Mouse (Mus musculus) bone marrow, adult 2 months (tissue): Measurements from ENCODE around the gene Gpr146. TPM values are rescaled to one million over a fixed set of nuclear protein-coding genes. Genes with fewer than 3 reads are reported as not detected.

ENCODE experiments used
- H3K27ac ChIP-seq: fragments of 200-500 bp; 2 replicates; pipeline ENCODE4 v1.5.1; 2012; ENCODE audit warnings: low read depth, mild to moderate bottlenecking, control low read depth, inconsistent platforms, low read length; ENCODE audit not compliant: control insufficient read depth, poor library complexity, insufficient read depth
- H3K4me1 ChIP-seq: fragments of 200-500 bp; 2 replicates; pipeline ENCODE4 v1.6.1; 2011; ENCODE audit warnings: low read length; ENCODE audit not compliant: control insufficient read depth, insufficient read depth
- H3K4me3 ChIP-seq: fragments of 200-500 bp; replicated peaks from 2 replicates; pipeline ENCODE3; 2011; ENCODE audit warnings: mild to moderate bottlenecking, low read depth, low read length, control low read depth; ENCODE audit not compliant: control insufficient read depth
- CTCF ChIP-seq: fragments of 200-500 bp; IDR thresholded peaks from 2 replicates; pipeline ENCODE4 v1.5.1; 2011; ENCODE audit warnings: low read length, control low read depth; ENCODE audit not compliant: control insufficient read depth, insufficient read depth
- POLR2A ChIP-seq: fragments of 200-500 bp; IDR thresholded peaks from 2 replicates; pipeline ENCODE4 v1.6.1; 2011; ENCODE audit warnings: low read depth, mild to moderate bottlenecking, control low read depth, low read length, borderline replicate concordance; ENCODE audit not compliant: control insufficient read depth
- WGBS: fragments of 180-500 bp; shearing (Covaris S2); methylation state at CpG from one replicate; pipeline ENCODE4 v1.1.7; 2018; 5-methylcytosine and 5-hydroxymethylcytosine counted together
- polyA plus RNA-seq: library from polyadenylated mRNA; stranded (reverse); fragments of >200 nt; gene quantifications from 2 replicates; pipeline ENCODE4 v1.2.4, GENCODE M21; 2011; ENCODE audit warnings: low replicate concordance; ENCODE audit not compliant: missing spikeins, insufficient read depth, insufficient read length

The Gpr146 gene
- polyA plus RNA-seq, 1 experiment: 20.1 TPM

DNA sequence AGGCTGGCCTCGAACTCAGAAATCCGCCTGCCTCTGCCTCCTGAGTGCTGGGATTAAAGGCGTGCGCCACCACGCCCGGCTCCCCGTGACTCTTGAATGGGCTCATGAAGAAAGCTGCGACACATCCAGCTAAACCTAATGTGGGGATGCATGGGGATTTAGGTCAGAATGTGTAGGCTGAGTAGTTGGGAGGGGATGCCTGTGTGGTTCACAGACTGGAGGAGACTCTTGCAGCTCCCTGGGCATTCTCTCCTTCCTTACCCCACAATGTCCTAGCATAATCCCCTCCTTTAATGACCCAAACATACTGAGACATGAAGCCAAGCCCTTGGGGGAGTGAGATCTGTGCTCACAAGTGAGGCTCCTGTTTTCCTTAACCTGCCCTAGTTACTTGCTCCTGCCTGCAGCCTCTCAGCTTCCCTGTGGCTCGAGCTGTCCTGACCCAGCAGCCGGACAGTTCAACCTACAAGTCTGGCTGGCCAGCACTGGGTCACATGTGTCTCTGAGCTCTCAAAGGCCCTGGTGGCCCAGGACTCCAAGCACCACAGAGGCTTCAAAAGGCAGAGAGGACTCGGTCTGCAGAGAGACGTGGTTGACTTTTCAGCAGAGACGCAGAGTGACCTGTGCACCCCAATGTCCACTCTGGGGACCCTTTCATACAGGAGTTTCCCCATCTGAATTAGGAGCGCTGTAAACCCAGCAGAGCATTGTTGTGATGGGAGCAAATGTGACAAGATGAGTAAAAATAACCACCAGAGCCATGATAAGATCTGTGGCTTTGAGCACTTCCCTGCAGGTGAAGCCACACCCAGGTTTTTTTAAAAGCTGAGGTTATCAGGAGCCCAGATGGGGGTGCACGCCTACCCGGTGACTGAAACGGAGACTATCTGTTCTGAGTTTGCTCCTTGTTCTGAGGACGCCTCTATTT, 4.4 kb downstream of the Gpr146 start:
- Histone ChIP-seq H3K4me1 (peaks cover 19% of the 10 kb centered on the region), H3K4me3 (peak overlapping the region; percentile 56), H3K27ac (peak overlapping the region; percentile 95)
- TF ChIP-seq POLR2A: no peak; the same call in 1 of the 2 replicates
- TF ChIP-seq CTCF: no peak
- 26% methylated on average over 18 of the region's 18 CpGs for WGBS

DNA sequence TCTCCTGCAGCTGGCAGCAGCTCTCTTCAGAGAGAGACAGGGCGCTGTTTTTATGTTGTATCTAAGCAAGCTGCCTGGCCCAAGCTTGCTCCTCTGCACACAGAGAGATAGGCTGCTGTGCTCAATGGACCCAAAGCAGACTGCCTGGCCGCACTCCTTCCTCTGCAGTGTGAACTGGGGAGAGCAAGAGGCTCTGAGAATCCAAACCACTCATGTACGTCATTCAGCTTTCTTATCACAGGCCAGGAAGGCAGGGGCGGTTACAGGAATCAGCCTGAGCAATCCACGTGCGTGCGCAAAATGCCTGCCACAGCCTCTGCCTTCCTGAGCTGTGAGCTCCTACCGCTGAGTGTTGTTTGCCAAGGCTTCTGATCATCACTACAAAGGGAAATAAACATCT, 5.3 kb downstream of the Gpr146 start:
- 11% methylated on average over 8 of the region's 8 CpGs for WGBS
- Histone ChIP-seq H3K4me1 (peaks cover 19% of the 10 kb centered on the region), H3K27ac (peak overlapping the region; percentile 95), H3K4me3 (peak overlapping the region; percentile 23)
- TF ChIP-seq CTCF (no peak), POLR2A (peak; percentile 58; the same call in 1 of the 2 replicates)

DNA sequence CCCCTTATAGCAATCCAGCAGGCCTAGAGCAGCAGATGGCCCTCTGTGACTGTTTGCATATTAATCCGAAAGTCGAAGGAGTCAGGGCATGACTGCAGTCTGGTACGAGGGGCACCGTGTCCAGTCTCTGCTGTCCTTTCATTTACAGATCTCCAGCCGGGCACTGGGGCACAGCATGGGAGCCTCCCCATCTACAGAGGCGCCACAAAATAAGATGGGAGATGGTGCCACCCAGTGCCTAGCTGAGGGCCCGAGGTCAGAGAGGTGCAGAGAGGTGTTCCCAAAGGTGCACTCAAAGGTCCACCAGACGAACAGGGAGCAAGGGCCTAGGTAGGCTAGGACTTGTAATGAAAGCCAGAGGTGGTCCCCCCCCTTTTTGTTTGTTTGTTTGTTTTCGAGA, 5.7 kb downstream of the Gpr146 start:
- H3K27ac ChIP-seq: peak overlapping the region; percentile 95
- peaks cover 15% of the 10 kb centered on the region for H3K4me1 ChIP-seq
- H3K4me3 ChIP-seq: peak overlapping the region; percentile 18
- WGBS: 41% methylated on average over 9 of the region's 9 CpGs
- TF ChIP-seq CTCF: no peak
- no peak for TF ChIP-seq POLR2A

DNA sequence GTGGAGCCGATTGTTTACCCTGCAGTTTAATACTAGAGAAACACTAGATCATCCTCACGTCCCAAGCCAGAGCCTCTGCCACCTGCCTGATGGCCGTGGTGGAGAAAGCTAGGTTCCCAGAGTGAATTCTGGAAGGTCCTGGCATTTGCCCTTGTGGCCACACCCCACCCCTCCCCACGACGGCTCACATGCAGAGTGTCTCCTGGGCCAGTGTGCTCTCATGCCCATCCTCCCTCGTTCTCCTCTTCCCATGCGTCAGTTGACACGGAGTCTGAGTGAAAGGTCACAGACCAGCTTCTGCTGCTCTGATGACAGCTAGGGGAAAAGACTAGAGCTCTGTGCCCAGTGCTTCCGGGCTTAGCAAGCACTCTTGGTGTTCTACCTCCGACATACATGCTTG, 7.0 kb downstream of the Gpr146 start:
- H3K4me3 ChIP-seq: no peak overlapping the region
- H3K4me1 ChIP-seq: peaks cover 17% of the 10 kb centered on the region
- no peak for TF ChIP-seq CTCF
- TF ChIP-seq POLR2A: no peak
- H3K27ac ChIP-seq: peak overlapping the region; percentile 6; the same call in 1 of the 2 replicates
- WGBS: 80% methylated on average over 10 of the region's 10 CpGs

DNA sequence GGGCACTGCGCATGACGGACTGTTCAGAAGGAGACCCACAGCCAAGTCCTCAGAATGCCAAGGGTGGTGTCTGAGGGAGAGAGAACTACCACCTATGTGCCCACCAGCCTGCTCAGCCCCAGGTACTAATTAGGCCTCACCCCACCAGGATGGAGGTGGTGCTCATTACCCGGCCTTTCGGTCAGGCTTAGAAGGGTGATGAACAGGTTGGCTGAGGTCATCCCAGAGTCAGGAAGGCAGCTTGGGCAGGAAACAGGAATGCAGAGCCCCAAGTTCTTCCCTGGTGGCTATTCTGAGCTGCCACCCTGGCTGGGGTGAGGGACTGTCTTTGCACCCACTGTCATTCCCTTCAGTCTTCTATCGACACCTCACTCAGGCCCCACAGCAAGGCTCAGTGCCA, 8.6 kb downstream of the Gpr146 start:
- 93% methylated on average over 5 of the region's 5 CpGs for WGBS
- Histone ChIP-seq H3K27ac (0 out of 2 replicates have a peak overlapping the region, but pooled peaks have one; percentile 3), H3K4me1 (peaks cover 17% of the 10 kb centered on the region), H3K4me3 (no peak overlapping the region)
- no peak for TF ChIP-seq CTCF
- no peak for TF ChIP-seq POLR2A

DNA sequence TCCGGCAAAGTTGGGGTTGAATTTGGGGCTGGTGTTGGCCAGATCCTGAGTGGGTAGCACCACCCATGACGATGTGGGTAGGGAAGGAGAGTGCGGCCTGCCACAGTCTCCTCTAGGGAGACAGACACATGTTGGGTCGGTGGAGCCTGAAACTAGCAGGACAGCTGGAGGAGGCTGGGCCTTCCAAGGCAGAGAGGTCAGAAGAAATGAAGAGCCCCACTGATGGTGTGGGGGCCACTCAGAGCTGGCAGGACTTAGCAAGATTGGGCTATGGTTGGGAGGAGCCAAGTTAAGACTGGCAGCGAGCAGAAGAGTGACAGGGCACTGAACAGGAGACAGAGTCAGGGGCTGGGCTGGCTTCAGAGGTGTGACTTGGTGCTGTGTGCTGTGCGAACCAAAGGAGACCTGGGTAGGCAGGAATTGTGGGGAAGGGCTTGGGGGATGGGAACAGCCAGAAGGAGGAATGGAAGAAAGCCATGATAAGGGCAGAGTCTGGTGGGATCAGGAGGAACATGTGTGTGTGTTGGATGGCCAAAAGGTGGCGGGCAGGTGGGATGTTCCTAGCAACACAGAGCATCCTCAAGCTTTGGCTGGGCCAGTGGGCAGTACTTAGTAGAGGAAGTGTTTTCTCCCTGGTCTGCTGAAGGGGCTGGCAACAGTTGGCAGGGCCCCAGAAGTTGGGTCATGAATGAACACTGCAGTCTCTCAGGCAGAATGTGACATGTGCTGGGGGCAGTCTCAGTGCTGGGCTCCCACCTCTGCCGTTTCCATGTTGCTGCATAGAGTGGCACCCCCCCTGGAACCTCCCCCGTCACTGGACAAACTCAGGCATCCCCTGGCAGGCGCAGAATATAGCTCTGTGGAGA, 10.1 kb downstream of the Gpr146 start:
- 68% methylated on average over 10 of the region's 10 CpGs for WGBS
- Histone ChIP-seq H3K4me3 (no peak overlapping the region), H3K27ac (peak overlapping the region; percentile 89), H3K4me1 (peaks cover 17% of the 10 kb centered on the region)
- TF ChIP-seq CTCF (no peak), POLR2A (no peak)

DNA sequence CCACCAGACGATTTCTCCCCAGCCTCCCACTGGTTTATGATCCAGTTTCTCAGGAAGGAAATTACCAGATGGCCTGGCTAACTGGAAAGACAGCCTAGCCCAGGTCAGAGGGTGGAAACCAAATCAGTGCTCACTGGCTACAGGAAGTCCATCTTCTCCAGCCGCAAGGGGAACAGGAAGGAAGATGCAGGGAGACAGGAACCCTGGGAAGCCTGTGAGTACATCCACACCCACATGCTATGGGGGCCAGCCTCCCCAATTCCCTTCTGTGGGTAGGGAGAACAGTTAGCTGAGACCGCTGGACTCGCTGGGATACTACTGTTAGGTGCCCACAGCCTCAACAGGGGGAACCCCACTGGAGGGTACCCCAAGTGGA, 10.7 kb downstream of the Gpr146 start:
- Histone ChIP-seq H3K4me3 (no peak overlapping the region), H3K4me1 (peaks cover 11% of the 10 kb centered on the region), H3K27ac (peak overlapping the region; percentile 89)
- WGBS: 46% methylated on average over 4 of the region's 4 CpGs
- no peak for TF ChIP-seq POLR2A
- no peak for TF ChIP-seq CTCF
